Mouse (Mus musculus): ENCODE data around the gene Oosp1. TPM values are rescaled to one million over a fixed set of nuclear protein-coding genes. Genes with fewer than 3 reads are reported as not detected.

Oosp1 gene
- polyA plus RNA-seq, 1 experiment from 2014 or later, result not detected

GRCm38 (mm10) chr19:11635572-11635971 lies 55.4 kb downstream of the Oosp1 start:
- H3K4me1 ChIP-seq (ENCODE audit: control insufficient read depth, insufficient read depth, low read length), result no peaks in the 10 kb centered on the region
- no peak overlapping the region for H3K4me2 ChIP-seq (ENCODE audit: low read depth, low read length)
- no peaks in the 10 kb centered on the region for H3K36me3 ChIP-seq (ENCODE audit: control insufficient read depth, insufficient read depth)
- no peaks in the 10 kb centered on the region for H3K9me3 ChIP-seq (replicated peaks; ENCODE audit: control insufficient read depth, low read length)
- no peak overlapping the region for H3K27ac ChIP-seq (ENCODE audit: low read length)
- no peak for ATAC-seq (replicated peaks; ENCODE audit: extremely low read depth, insufficient read depth, low FRiP score)
- H3K4me3 ChIP-seq (ENCODE audit: low read length), result no peak overlapping the region
- H3K27me3 ChIP-seq (ENCODE audit: control insufficient read depth, insufficient read depth, low read length), result no peaks in the 10 kb centered on the region
- H3K9ac ChIP-seq (ENCODE audit: low read length), result no peak overlapping the region
- WGBS, result 39% methylated on average over 5 of the region's 5 CpGs

GRCm38 (mm10) chr19:11634330-11634729 lies 56.6 kb downstream of the Oosp1 start:
- Histone ChIP-seq H3K27me3 (ENCODE audit: control insufficient read depth, insufficient read depth, low read length) (no peaks in the 10 kb centered on the region), H3K4me3 (ENCODE audit: low read length) (no peak overlapping the region), H3K9ac (ENCODE audit: low read length) (no peak overlapping the region), H3K9me3 (replicated peaks; ENCODE audit: control insufficient read depth, low read length) (no peaks in the 10 kb centered on the region), H3K27ac (ENCODE audit: low read length) (no peak overlapping the region), H3K4me1 (ENCODE audit: control insufficient read depth, insufficient read depth, low read length) (no peaks in the 10 kb centered on the region), H3K4me2 (ENCODE audit: low read depth, low read length) (no peak overlapping the region), H3K36me3 (ENCODE audit: control insufficient read depth, insufficient read depth) (no peaks in the 10 kb centered on the region)
- 73% methylated on average over 2 of the region's 2 CpGs for WGBS
- ATAC-seq (replicated peaks; ENCODE audit: extremely low read depth, insufficient read depth, low FRiP score), result no peak

- WGBS, result 77% methylated on average over 1 of the region's 1 CpGs
- H3K27ac ChIP-seq (ENCODE audit: low read length), result no peak overlapping the region
- no peak overlapping the region for H3K9ac ChIP-seq (ENCODE audit: low read length)
- H3K4me2 ChIP-seq (ENCODE audit: low read depth, low read length), result no peak overlapping the region
- H3K27me3 ChIP-seq (ENCODE audit: control insufficient read depth, insufficient read depth, low read length), result no peaks in the 10 kb centered on the region
- no peaks in the 10 kb centered on the region for H3K4me1 ChIP-seq (ENCODE audit: control insufficient read depth, insufficient read depth, low read length)
- H3K36me3 ChIP-seq (ENCODE audit: control insufficient read depth, insufficient read depth), result no peaks in the 10 kb centered on the region
- no peak overlapping the region for H3K4me3 ChIP-seq (ENCODE audit: low read length)
- H3K9me3 ChIP-seq (replicated peaks; ENCODE audit: control insufficient read depth, low read length), result no peaks in the 10 kb centered on the region
- no peak for ATAC-seq (replicated peaks; ENCODE audit: extremely low read depth, insufficient read depth, low FRiP score)
These were observed 57.2 kb downstream of the Oosp1 start for GRCm38 (mm10) chr19:11633732-11634131.

GRCm38 (mm10) chr19:11625231-11625630 lies 65.7 kb downstream of the Oosp1 start:
- H3K27me3 ChIP-seq (ENCODE audit: control insufficient read depth, insufficient read depth, low read length), result no peaks in the 10 kb centered on the region
- H3K9me3 ChIP-seq (replicated peaks; ENCODE audit: control insufficient read depth, low read length), result no peaks in the 10 kb centered on the region
- no peaks in the 10 kb centered on the region for H3K36me3 ChIP-seq (ENCODE audit: control insufficient read depth, insufficient read depth)
- H3K27ac ChIP-seq (ENCODE audit: low read length), result no peak overlapping the region
- ATAC-seq (replicated peaks; ENCODE audit: extremely low read depth, insufficient read depth, low FRiP score), result no peak
- whole genome bisulfite sequencing, result 69% methylated on average over 5 of the region's 5 CpGs
- H3K4me3 ChIP-seq (ENCODE audit: low read length), result no peak overlapping the region
- no peak overlapping the region for H3K9ac ChIP-seq (ENCODE audit: low read length)
- H3K4me2 ChIP-seq (ENCODE audit: low read depth, low read length), result no peak overlapping the region
- no peaks in the 10 kb centered on the region for H3K4me1 ChIP-seq (ENCODE audit: control insufficient read depth, insufficient read depth, low read length)

- no peaks in the 10 kb centered on the region for H3K9me3 ChIP-seq (replicated peaks; ENCODE audit: control insufficient read depth, low read length)
- H3K9ac ChIP-seq (ENCODE audit: low read length), result no peak overlapping the region
- no peaks in the 10 kb centered on the region for H3K27me3 ChIP-seq (ENCODE audit: control insufficient read depth, insufficient read depth, low read length)
- no peak overlapping the region for H3K4me2 ChIP-seq (ENCODE audit: low read depth, low read length)
- H3K27ac ChIP-seq (ENCODE audit: low read length), result no peak overlapping the region
- no peaks in the 10 kb centered on the region for H3K36me3 ChIP-seq (ENCODE audit: control insufficient read depth, insufficient read depth)
- no peak overlapping the region for H3K4me3 ChIP-seq (ENCODE audit: low read length)
- no peak for ATAC-seq (replicated peaks; ENCODE audit: extremely low read depth, insufficient read depth, low FRiP score)
- no peaks in the 10 kb centered on the region for H3K4me1 ChIP-seq (ENCODE audit: control insufficient read depth, insufficient read depth, low read length)
These were observed 66.2 kb downstream of the Oosp1 start for GRCm38 (mm10) chr19:11624800-11625199.

GRCm38 (mm10) chr19:11623551-11623950 lies 67.4 kb downstream of the Oosp1 start, which contains the start of gene Ms4a2:
Gene Ms4a2, minus strand, starts transcription at chr19:11623719.
- ATAC-seq (replicated peaks; ENCODE audit: extremely low read depth, insufficient read depth, low FRiP score), result no peak
- Histone ChIP-seq H3K4me3 (ENCODE audit: low read length) (no peak within 1 kb of the TSS), H3K9ac (ENCODE audit: low read length) (no peak within 1 kb of the TSS), H3K27me3 (ENCODE audit: control insufficient read depth, insufficient read depth, low read length) (no peaks in the 10 kb centered on the region), H3K4me2 (ENCODE audit: low read depth, low read length) (no peak within 1 kb of the TSS), H3K27ac (ENCODE audit: low read length) (no peak within 1 kb of the TSS), H3K9me3 (replicated peaks; ENCODE audit: control insufficient read depth, low read length) (no peaks in the 10 kb centered on the region), H3K36me3 (ENCODE audit: control insufficient read depth, insufficient read depth) (no peaks in the 10 kb centered on the region), H3K4me1 (ENCODE audit: control insufficient read depth, insufficient read depth, low read length) (no peaks in the 10 kb centered on the region)
- WGBS, result 81% methylated on average over 2 of the region's 2 CpGs

- no peaks in the 10 kb centered on the region for H3K27me3 ChIP-seq (ENCODE audit: control insufficient read depth, insufficient read depth, low read length)
- H3K4me1 ChIP-seq (ENCODE audit: control insufficient read depth, insufficient read depth, low read length), result no peaks in the 10 kb centered on the region
- H3K9ac ChIP-seq (ENCODE audit: low read length), result no peak overlapping the region
- H3K4me3 ChIP-seq (ENCODE audit: low read length), result no peak overlapping the region
- H3K36me3 ChIP-seq (ENCODE audit: control insufficient read depth, insufficient read depth), result no peaks in the 10 kb centered on the region
- ATAC-seq (replicated peaks; ENCODE audit: extremely low read depth, insufficient read depth, low FRiP score), result no peak
- H3K4me2 ChIP-seq (ENCODE audit: low read depth, low read length), result no peak overlapping the region
- H3K9me3 ChIP-seq (replicated peaks; ENCODE audit: control insufficient read depth, low read length), result no peaks in the 10 kb centered on the region
- no peak overlapping the region for H3K27ac ChIP-seq (ENCODE audit: low read length)
These were observed 73.0 kb downstream of the Oosp1 start for GRCm38 (mm10) chr19:11617983-11618382.

Other genes with a start within 250 kb of the Oosp1 start
- 1.6 and 3.8 TPM in 2 replicates for gene Ms4a4b, start 247.6 kb downstream of the Oosp1 start, polyA plus RNA-seq (2015; fragmentation: Nextera tagmentation; extraction: Ambion mirVana)
- 3.2 and 4.2 TPM in 2 replicates for gene Ms4a6c, start 221.8 kb downstream of the Oosp1 start, polyA plus RNA-seq (2015; fragmentation: Nextera tagmentation; extraction: Ambion mirVana)
- not detected in 2 replicates for gene Gm8369, start 205.2 kb downstream of the Oosp1 start, polyA plus RNA-seq (2015; fragmentation: Nextera tagmentation; extraction: Ambion mirVana)
- 4.8 and 7.9 TPM in 2 replicates for gene Ms4a6b, start 174.6 kb downstream of the Oosp1 start, polyA plus RNA-seq (2015; fragmentation: Nextera tagmentation; extraction: Ambion mirVana)
- gene Ms4a4d, start 154.3 kb downstream of the Oosp1 start, polyA plus RNA-seq (2015; fragmentation: Nextera tagmentation; extraction: Ambion mirVana), result 0.93 and 1.1 TPM in 2 replicates
- 3.6 and 4.0 TPM in 2 replicates for gene Ms4a6d, start 86.3 kb downstream of the Oosp1 start, polyA plus RNA-seq (2015; fragmentation: Nextera tagmentation; extraction: Ambion mirVana)
- 0.09 and 0.10 TPM in 2 replicates for gene Ms4a2, start 67.4 kb downstream of the Oosp1 start, polyA plus RNA-seq (2015; fragmentation: Nextera tagmentation; extraction: Ambion mirVana)
- gene Ms4a3, start 50.3 kb downstream of the Oosp1 start, polyA plus RNA-seq (2015; fragmentation: Nextera tagmentation; extraction: Ambion mirVana), result 0.14 and 0.15 TPM in 2 replicates
- gene Oosp2, start 30.6 kb downstream of the Oosp1 start, polyA plus RNA-seq (2015; fragmentation: Nextera tagmentation; extraction: Ambion mirVana), result not detected in 2 replicates
- gene Oosp3, start 5.9 kb upstream of the Oosp1 start, polyA plus RNA-seq (2015; fragmentation: Nextera tagmentation; extraction: Ambion mirVana), result not detected in 2 replicates
- gene Gif, start 56.4 kb upstream of the Oosp1 start, polyA plus RNA-seq (2015; fragmentation: Nextera tagmentation; extraction: Ambion mirVana), result not detected in 2 replicates
- 66.1 and 70.5 TPM in 2 replicates for gene Mrpl16, start 79.2 kb upstream of the Oosp1 start, polyA plus RNA-seq (2015; fragmentation: Nextera tagmentation; extraction: Ambion mirVana)
- 6.2 and 6.4 TPM in 2 replicates for gene Stx3, start 128.3 kb upstream of the Oosp1 start, polyA plus RNA-seq (2015; fragmentation: Nextera tagmentation; extraction: Ambion mirVana)
- not detected in 2 replicates for gene Olfr1417, start 148.1 kb upstream of the Oosp1 start, polyA plus RNA-seq (2015; fragmentation: Nextera tagmentation; extraction: Ambion mirVana)
- not detected in 2 replicates for gene Olfr1418, start 169.9 kb upstream of the Oosp1 start, polyA plus RNA-seq (2015; fragmentation: Nextera tagmentation; extraction: Ambion mirVana)
- not detected in 2 replicates for gene Olfr1419, start 184.0 kb upstream of the Oosp1 start, polyA plus RNA-seq (2015; fragmentation: Nextera tagmentation; extraction: Ambion mirVana)
- gene Olfr1420, start 195.4 kb upstream of the Oosp1 start, polyA plus RNA-seq (2015; fragmentation: Nextera tagmentation; extraction: Ambion mirVana), result 0.12 TPM in 1 of 2 replicates, not detected in the other
- gene Patl1, start 221.2 kb upstream of the Oosp1 start, polyA plus RNA-seq (2015; fragmentation: Nextera tagmentation; extraction: Ambion mirVana), result 19.1 and 21.0 TPM in 2 replicates

Measured in heart, embryonic 16.5 days (tissue).